Mouse (Mus musculus): ENCODE results near the gene Reps1.

The Reps1 gene

GRCm38 (mm10) chr10:18139615-18140014 is 84.0 kb downstream of the Reps1 start:
- DNase-seq (ENCODE audit: low read depth) = no peak

- DNase-seq (ENCODE audit: low read depth) = no peak
Measured at GRCm38 (mm10) chr10:18141389-18141788, 85.7 kb downstream of the Reps1 start.

GRCm38 (mm10) chr10:18142231-18142630 is 86.6 kb downstream of the Reps1 start:
- DNase-seq (ENCODE audit: low read depth) = no peak

- DNase-seq (ENCODE audit: low read depth) = no peak
Measured at GRCm38 (mm10) chr10:18147224-18147623, 91.6 kb downstream of the Reps1 start.

GRCm38 (mm10) chr10:18162435-18162971 is 106.8 kb downstream of the Reps1 start:
- no peak for DNase-seq (ENCODE audit: low read depth)
